ENCODE assay signal across 34 mouse cellular contexts in genomic region chr8:10597595-10597994, GRCm38 (mm10).
"Had no signal": no experiment of that assay in that cellular context is flagged by ENCODE, and none has a peak within 500 bp of the region (broad histone marks: within the 10 kb centered on the region; RNA-seq: fewer than 3 reads in every experiment).

No protein-coding gene starts in this region.

- H3K27me3 ChIP-seq: heart, embryonic 12.5 days; heart, embryonic 13.5 days; heart, embryonic 15.5 days; hindbrain, embryonic 12.5 days; hindbrain, embryonic 13.5 days; hindbrain, embryonic 15.5 days; intestine, embryonic 15.5 days had no signal

- H3K4me1 ChIP-seq: heart, embryonic 10.5 days; hindbrain, embryonic 12.5 days; hindbrain, embryonic 13.5 days; hindbrain, embryonic 15.5 days; intestine, embryonic 15.5 days; kidney, embryonic 15.5 days had no signal

- H3K36me3 ChIP-seq: heart, embryonic 10.5 days; heart, embryonic 12.5 days; heart, embryonic 13.5 days; heart, embryonic 15.5 days; hindbrain, embryonic 10.5 days; hindbrain, embryonic 12.5 days; hindbrain, embryonic 15.5 days; intestine, embryonic 15.5 days; kidney, embryonic 15.5 days had no signal

- ATAC-seq: hindbrain, embryonic 16.5 days; hindbrain, postnatal 0 days; inflammation-experienced regulatory T-cells, adult 6 months; intestine, embryonic 15.5 days; intestine, embryonic 16.5 days; intestine, postnatal 0 days had no signal

- H3K27ac ChIP-seq: heart, embryonic 10.5 days; heart, embryonic 13.5 days; heart, embryonic 15.5 days; hindbrain, embryonic 10.5 days; hindbrain, embryonic 12.5 days; hindbrain, embryonic 13.5 days; hindbrain, embryonic 14.5 days; hindbrain, embryonic 15.5 days; hindbrain, postnatal 0 days; intestine, embryonic 15.5 days; kidney, embryonic 15.5 days; kidney, postnatal 0 days; layer of hippocampus, adult 2 months had no signal

- H3K4me3 ChIP-seq: heart, embryonic 10.5 days; heart, embryonic 12.5 days; heart, embryonic 13.5 days; heart, embryonic 15.5 days; hindbrain, embryonic 10.5 days; hindbrain, embryonic 12.5 days; hindbrain, embryonic 13.5 days; hindbrain, embryonic 15.5 days; intestine, embryonic 15.5 days; kidney, embryonic 15.5 days; layer of hippocampus, adult 2 months had no signal

- H3K9me3 ChIP-seq: heart, embryonic 10.5 days; heart, embryonic 12.5 days; heart, embryonic 13.5 days; heart, embryonic 15.5 days; hindbrain, embryonic 10.5 days; hindbrain, embryonic 12.5 days; hindbrain, embryonic 13.5 days; hindbrain, embryonic 15.5 days; intestine, embryonic 15.5 days; kidney, embryonic 15.5 days had no signal

- DNase-seq: heart, postnatal 10 days; heart, postnatal 14 days; heart, postnatal 36 days; heart, postnatal 4 days; kidney, adult 11 months; kidney, adult 18-20 months; kidney, adult 2 months; kidney, adult 9 months; kidney, postnatal 10 days; kidney, postnatal 14 days; kidney, postnatal 25 days; kidney, postnatal 36 days; kidney, postnatal 4 days; layer of hippocampus, adult 9-11 months; layer of hippocampus, postnatal 36 days had no signal

- H3K4me2 ChIP-seq: heart, embryonic 11.5 days; heart, embryonic 12.5 days; heart, embryonic 13.5 days; heart, embryonic 15.5 days; hindbrain, embryonic 12.5 days; hindbrain, embryonic 13.5 days; hindbrain, embryonic 14.5 days; hindbrain, embryonic 15.5 days; intestine, embryonic 15.5 days; kidney, embryonic 15.5 days had no signal

- H3K9ac ChIP-seq: heart, embryonic 12.5 days; heart, embryonic 13.5 days; heart, embryonic 15.5 days; hindbrain, embryonic 12.5 days; hindbrain, embryonic 13.5 days; hindbrain, embryonic 14.5 days; hindbrain, embryonic 15.5 days; intestine, embryonic 15.5 days; kidney, embryonic 15.5 days had no signal
